Mouse (Mus musculus) left cerebral cortex, adult 2 months (tissue): Measurements from ENCODE around the gene Tarbp1. TPM values are rescaled to one million over a fixed set of nuclear protein-coding genes. Genes with fewer than 3 reads are reported as not detected.

Experiments
- DNase-seq, 2 experiments: peaks; one replicate each; pipeline ENCODE4 v3.0.0; 2021 to 2022; ENCODE audit warnings: low spot score in 2 of 2, mixed read lengths in 1 of 2; ENCODE audit errors: extremely low spot score in 1 of 2
- H3K27ac ChIP-seq: fragments of 200-600 bp; 2 replicates; pipeline ENCODE4 v1.8.1; 2022
- H3K4me3 ChIP-seq: fragments of 200-600 bp; 2 replicates; pipeline ENCODE4 v1.8.1; 2022
- CTCF ChIP-seq: fragments of 200-600 bp; IDR thresholded peaks from 2 replicates; pipeline ENCODE4 v1.8.1; 2022; ENCODE audit warnings: antibody characterized with exemption, mild to moderate bottlenecking, moderate library complexity
- intact Hi-C: fragments of 180-260 bp; cut with DNase I; formaldehyde crosslinking; loops from one replicate; pipeline ENCODE4 v1.15.1; 2025
- total RNA-seq, 2 experiments: library from RNA; stranded (reverse); gene quantifications; 2 replicates each; pipeline ENCODE4 v1.2.3; 2021

Tarbp1 gene
- total RNA-seq, 2 experiments from 2014 or later: 4.2 to 4.6 TPM

DNA sequence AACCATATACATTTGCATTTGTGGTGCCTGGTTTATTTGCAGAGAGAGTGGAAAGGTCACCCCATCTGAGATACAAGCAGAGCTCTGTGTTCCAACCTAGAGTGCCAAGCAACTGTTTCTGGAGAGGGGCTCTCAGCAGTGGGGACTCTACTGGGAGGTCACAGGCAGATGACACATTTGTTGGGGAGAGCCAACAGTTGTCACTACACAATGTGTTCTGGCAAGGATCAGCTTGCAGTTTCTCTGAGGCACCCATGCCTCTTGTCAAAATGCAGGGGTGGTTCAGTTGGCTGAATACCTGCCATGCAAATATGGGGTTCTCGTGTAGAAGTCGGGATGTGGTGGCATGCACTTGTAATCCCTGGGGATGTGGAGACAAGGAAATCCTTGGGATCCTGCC lies 33.4 kb upstream of the Tarbp1 start:
- intact Hi-C loops: no loop called here
- no peak for TF ChIP-seq CTCF
- DNase-seq: no peak
- H3K27ac ChIP-seq: no peak overlapping the region
- no peak overlapping the region for H3K4me3 ChIP-seq

GRCm38 (mm10) chr8:126504492-126505182 lies 29.8 kb upstream of the Tarbp1 start:
- Histone ChIP-seq H3K4me3 (no peak overlapping the region), H3K27ac (no peak overlapping the region)
- no peak for DNase-seq
- TF ChIP-seq CTCF: no peak
- intact Hi-C loops: no loop called here

DNA sequence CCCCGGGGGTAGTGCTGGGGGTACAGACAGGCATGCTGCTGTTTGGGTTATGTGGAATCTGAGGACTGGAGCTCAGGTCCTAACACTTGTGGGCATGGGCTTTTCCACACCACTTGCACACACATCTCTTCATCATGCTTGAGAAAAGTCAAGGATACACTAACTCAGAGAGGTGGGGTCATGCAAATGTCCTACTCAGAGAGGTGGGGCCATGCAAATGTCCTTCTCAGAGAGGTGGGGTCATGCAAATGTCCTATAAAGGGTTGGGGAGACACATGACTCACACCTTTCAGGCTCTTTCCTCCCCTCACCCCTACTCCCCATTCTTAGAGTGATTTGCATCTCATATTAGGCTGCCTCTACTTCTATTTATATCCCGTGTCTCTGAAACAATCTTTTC lies 27.9 kb upstream of the Tarbp1 start:
- no peak for TF ChIP-seq CTCF
- Histone ChIP-seq H3K27ac (no peak overlapping the region), H3K4me3 (no peak overlapping the region)
- intact Hi-C loops: no loop called here
- no peak for DNase-seq

GRCm38 (mm10) chr8:126499371-126499770 lies 24.5 kb upstream of the Tarbp1 start:
- no peak for DNase-seq
- Histone ChIP-seq H3K27ac (no peak overlapping the region), H3K4me3 (no peak overlapping the region)
- intact Hi-C loops: loop anchor here (2.0 to 5.0 kb wide), 2 partner anchors 167 to 473 kb away; partner anchors contain the start of gene Rbm34
- TF ChIP-seq CTCF: no peak

GRCm38 (mm10) chr8:126498465-126498864 lies 23.6 kb upstream of the Tarbp1 start:
- H3K4me3 ChIP-seq: no peak overlapping the region
- TF ChIP-seq CTCF: no peak
- peak overlapping the region; percentile 93; the same call in 1 of the 2 replicates for H3K27ac ChIP-seq
- DNase-seq: no peak
- intact Hi-C loops: loop anchor here (2.0 to 5.0 kb wide), 2 partner anchors 168 to 474 kb away; partner anchors contain the start of gene Rbm34

GRCm38 (mm10) chr8:126497541-126498428 lies 22.9 kb upstream of the Tarbp1 start:
- TF ChIP-seq CTCF: peak; percentile 99
- intact Hi-C loops: loop anchor here (1.0 to 5.0 kb wide), 7 partner anchors 20 to 475 kb away; partner anchors contain the start of gene Rbm34

GRCm38 (mm10) chr8:126496915-126497314 lies 22.1 kb upstream of the Tarbp1 start:
- H3K4me3 ChIP-seq: no peak overlapping the region
- no peak for TF ChIP-seq CTCF
- H3K27ac ChIP-seq: no peak overlapping the region; the same call in 1 of the 2 replicates
- intact Hi-C loops: loop anchor here (1.0 to 5.0 kb wide), 6 partner anchors 20 to 475 kb away; partner anchors contain the start of gene Rbm34
- no peak for DNase-seq

More at GRCm38 (mm10) chr8:126497541-126498428, 22.9 kb upstream of the Tarbp1 start:
- peak; percentile 94 to 96 for DNase-seq
- Histone ChIP-seq H3K27ac (peak overlapping the region; percentile 93), H3K4me3 (peak overlapping the region; percentile 43)

- DNase-seq: no peak
- no peak overlapping the region for H3K27ac ChIP-seq
- no peak for TF ChIP-seq CTCF
- no peak overlapping the region for H3K4me3 ChIP-seq
- intact Hi-C loops: loop anchor here (5.0 kb wide), 1 partner anchor 477 kb away; the partner anchor contains the start of gene Rbm34
Measured at GRCm38 (mm10) chr8:126495461-126495860, 20.6 kb upstream of the Tarbp1 start.

- H3K4me3 ChIP-seq: no peak overlapping the region
- no peak overlapping the region for H3K27ac ChIP-seq
- DNase-seq: no peak
- intact Hi-C loops: loop anchor here (5.0 kb wide), 1 partner anchor 478 kb away; the partner anchor contains the start of gene Rbm34
- no peak for TF ChIP-seq CTCF
Measured at GRCm38 (mm10) chr8:126494160-126495110, 19.6 kb upstream of the Tarbp1 start.

DNA sequence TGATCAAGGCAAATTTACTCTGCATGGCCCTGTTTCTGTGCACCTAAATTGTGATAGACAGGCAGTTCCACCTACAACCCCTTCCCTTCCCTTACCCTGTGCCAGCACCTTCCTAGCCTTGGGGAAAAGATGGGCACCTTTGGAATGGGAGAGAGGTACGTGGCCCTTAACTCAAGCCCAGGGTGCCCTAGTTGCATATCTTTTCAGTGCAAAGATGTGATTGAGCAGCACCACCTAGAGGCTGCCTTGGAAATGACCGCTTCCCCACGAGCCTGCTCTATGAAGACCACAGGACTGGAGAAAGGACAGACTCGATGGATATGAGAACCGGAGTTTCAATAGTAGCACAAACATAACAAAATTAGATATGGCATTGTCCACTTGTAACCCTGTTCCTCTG lies 8.1 kb upstream of the Tarbp1 start:
- intact Hi-C loops: loop anchor here (2.0 to 5.0 kb wide), 3 partner anchors 226 to 532 kb away; no protein-coding TSS in a partner anchor
- DNase-seq: peak; percentile 69 to 82
- Histone ChIP-seq H3K4me3 (no peak overlapping the region), H3K27ac (no peak overlapping the region)
- TF ChIP-seq CTCF: peak; percentile 89

- intact Hi-C loops: loop anchor here (2.0 to 5.0 kb wide), 3 partner anchors 225 to 532 kb away; no protein-coding TSS in a partner anchor
- no peak for DNase-seq
- TF ChIP-seq CTCF: no peak
- no peak overlapping the region for H3K4me3 ChIP-seq
- H3K27ac ChIP-seq: no peak overlapping the region
Measured at GRCm38 (mm10) chr8:126482348-126482720, 7.5 kb upstream of the Tarbp1 start.
